Mouse (Mus musculus) limb, embryonic 10.5 days (tissue): ENCODE measurements around the gene Olfr1370. TPM values are rescaled to one million over a fixed set of nuclear protein-coding genes. Genes with fewer than 3 reads are reported as not detected.
"Not testable (repeated sequence)": the region's sequence is repeated elsewhere in the genome, so short reads cannot be mapped to it uniquely, and the experiment has no call there.

Experiments used
- DNase-seq: peaks from one replicate; pipeline ENCODE4 v3.0.0-alpha.2; 2017; ENCODE audit warnings: low spot score
- H3K27ac ChIP-seq: fragments of 300-500 bp; sonication (generic); 2 replicates; pipeline ENCODE4 v1.5.1; 2016; ENCODE audit warnings: mild to moderate bottlenecking
- H3K27me3 ChIP-seq: fragments of 300-500 bp; sonication (generic); 2 replicates; pipeline ENCODE4 v1.6.1; 2016; ENCODE audit warnings: low read depth, mild to moderate bottlenecking; ENCODE audit not compliant: poor library complexity, severe bottlenecking
- H3K36me3 ChIP-seq: fragments of 300-500 bp; sonication (generic); 2 replicates; pipeline ENCODE4 v1.6.1; 2016; ENCODE audit warnings: mild to moderate bottlenecking, moderate library complexity
- H3K4me1 ChIP-seq: fragments of 300-500 bp; sonication (generic); 2 replicates; pipeline ENCODE4 v1.6.1; 2016
- H3K4me3 ChIP-seq: fragments of 300-500 bp; sonication (generic); 2 replicates; pipeline ENCODE4 v1.5.1; 2016; ENCODE audit warnings: mild to moderate bottlenecking, moderate library complexity
- H3K9me3 ChIP-seq: fragments of 300-500 bp; sonication (generic); replicated peaks from 2 replicates; pipeline ENCODE4 v1.6.1; 2016; ENCODE audit warnings: mild to moderate bottlenecking
- WGBS: fragments of 180-500 bp; shearing (Covaris S2); methylation state at CpG from one replicate; pipeline ENCODE4 v1.1.7; 2016; 5-methylcytosine and 5-hydroxymethylcytosine counted together
- polyA plus RNA-seq: library from polyadenylated mRNA; unstranded; fragments of >200 nt; fragmentation: Nextera tagmentation; extraction: Ambion mirVana; gene quantifications from 2 replicates; pipeline ENCODE4 v1.2.1, GENCODE M21; 2016

The Olfr1370 gene
- not detected in 2 replicates for polyA plus RNA-seq

- Histone ChIP-seq H3K4me3 (no peak within 1 kb of the TSS), H3K27me3 (no peaks in the 10 kb centered on the region), H3K36me3 (no peaks in the 10 kb centered on the region), H3K9me3 (no peaks in the 10 kb centered on the region), H3K4me1 (no peaks in the 10 kb centered on the region), H3K27ac (no peak within 1 kb of the TSS)
- no peak for DNase-seq
- WGBS = 82% methylated on average over 3 of the region's 3 CpGs
Measured at GRCm38 (mm10) chr13:21074847-21075246, at the start of gene Olfr1370. Gene Olfr1370, minus strand, starts transcription at chr13:21074947.

GRCm38 (mm10) chr13:21114121-21114520 lies 39.4 kb upstream of the Olfr1370 start:
- no peak for DNase-seq
- Histone ChIP-seq H3K36me3 (no peaks in the 10 kb centered on the region), H3K4me3 (no peak overlapping the region), H3K27ac (no peak overlapping the region), H3K9me3 (no peaks in the 10 kb centered on the region), H3K27me3 (no peaks in the 10 kb centered on the region), H3K4me1 (no peaks in the 10 kb centered on the region)
- WGBS = 81% methylated on average over 4 of the region's 4 CpGs

GRCm38 (mm10) chr13:21111183-21111582 lies 36.4 kb upstream of the Olfr1370 start, which contains the start of gene Olfr1369-ps1:
Gene Olfr1369-ps1, plus strand, starts transcription at chr13:21111483.
- not testable (repeated sequence) for H3K4me3 ChIP-seq, DNase-seq, H3K9me3 ChIP-seq, H3K36me3 ChIP-seq, H3K27me3 ChIP-seq, H3K27ac ChIP-seq, H3K4me1 ChIP-seq
- WGBS = 81% methylated on average over 3 of the region's 3 CpGs

GRCm38 (mm10) chr13:21110441-21110840 lies 35.7 kb upstream of the Olfr1370 start:
- Histone ChIP-seq H3K27ac (no peak overlapping the region), H3K4me3 (no peak overlapping the region), H3K27me3 (no peaks in the 10 kb centered on the region), H3K36me3 (no peaks in the 10 kb centered on the region), H3K9me3 (no peaks in the 10 kb centered on the region), H3K4me1 (no peaks in the 10 kb centered on the region)
- no peak for DNase-seq
- WGBS = 94% methylated on average over 6 of the region's 6 CpGs

- H3K9me3 ChIP-seq = no peaks in the 10 kb centered on the region
- 95% methylated on average over 3 of the region's 3 CpGs for WGBS
Measured at GRCm38 (mm10) chr13:21109759-21110158, 35.0 kb upstream of the Olfr1370 start.

GRCm38 (mm10) chr13:21082686-21083085 lies 7.9 kb upstream of the Olfr1370 start:
- H3K27ac ChIP-seq = no peak overlapping the region
- DNase-seq = no peak
- WGBS = 80% methylated on average over 2 of the region's 2 CpGs
- no peaks in the 10 kb centered on the region for H3K9me3 ChIP-seq
- H3K4me1 ChIP-seq = no peaks in the 10 kb centered on the region
- H3K27me3 ChIP-seq = no peaks in the 10 kb centered on the region
- H3K36me3 ChIP-seq = no peaks in the 10 kb centered on the region
- no peak overlapping the region for H3K4me3 ChIP-seq

More at GRCm38 (mm10) chr13:21109759-21110158, 35.0 kb upstream of the Olfr1370 start:
- H3K27ac ChIP-seq = no peak overlapping the region
- H3K4me3 ChIP-seq = no peak overlapping the region
- H3K36me3 ChIP-seq = no peaks in the 10 kb centered on the region
- DNase-seq = no peak
- H3K4me1 ChIP-seq = no peaks in the 10 kb centered on the region
- H3K27me3 ChIP-seq = no peaks in the 10 kb centered on the region

GRCm38 (mm10) chr13:21066021-21066420 lies 8.7 kb downstream of the Olfr1370 start:
- Histone ChIP-seq H3K27me3 (no peaks in the 10 kb centered on the region), H3K4me3 (no peak overlapping the region), H3K36me3 (no peaks in the 10 kb centered on the region), H3K27ac (no peak overlapping the region), H3K9me3 (no peaks in the 10 kb centered on the region), H3K4me1 (no peaks in the 10 kb centered on the region)
- DNase-seq = no peak
- WGBS = 83% methylated on average over 2 of the region's 2 CpGs

GRCm38 (mm10) chr13:21050118-21050517 lies 24.6 kb downstream of the Olfr1370 start:
- H3K36me3 ChIP-seq = no peaks in the 10 kb centered on the region
- no peak for DNase-seq
- no peak overlapping the region for H3K27ac ChIP-seq
- H3K9me3 ChIP-seq = no peaks in the 10 kb centered on the region
- no peaks in the 10 kb centered on the region for H3K27me3 ChIP-seq
- no peak overlapping the region for H3K4me3 ChIP-seq
- 59% methylated on average over 1 of the region's 1 CpGs for WGBS
- no peaks in the 10 kb centered on the region for H3K4me1 ChIP-seq

- no peaks in the 10 kb centered on the region for H3K9me3 ChIP-seq
- H3K4me3 ChIP-seq = no peak overlapping the region
- peaks cover 4% of the 10 kb centered on the region; the same call in 1 of the 2 replicates for H3K27me3 ChIP-seq
- 90% methylated on average over 2 of the region's 2 CpGs for WGBS
- no peak overlapping the region for H3K27ac ChIP-seq
- H3K36me3 ChIP-seq = no peaks in the 10 kb centered on the region
- no peak for DNase-seq
- peaks cover 8% of the 10 kb centered on the region for H3K4me1 ChIP-seq
Measured at GRCm38 (mm10) chr13:21040589-21041199, 34.1 kb downstream of the Olfr1370 start.

GRCm38 (mm10) chr13:21035981-21036380 lies 38.8 kb downstream of the Olfr1370 start:
- H3K4me1 ChIP-seq = no peaks in the 10 kb centered on the region
- no peak overlapping the region for H3K27ac ChIP-seq
- H3K9me3 ChIP-seq = no peaks in the 10 kb centered on the region
- H3K4me3 ChIP-seq = no peak overlapping the region
- no peak for DNase-seq
- H3K27me3 ChIP-seq = no peaks in the 10 kb centered on the region
- no peaks in the 10 kb centered on the region for H3K36me3 ChIP-seq

GRCm38 (mm10) chr13:21035011-21035410 lies 39.7 kb downstream of the Olfr1370 start:
- DNase-seq = no peak
- 84% methylated on average over 3 of the region's 3 CpGs for WGBS
- Histone ChIP-seq H3K4me1 (no peaks in the 10 kb centered on the region), H3K36me3 (no peaks in the 10 kb centered on the region), H3K27me3 (no peaks in the 10 kb centered on the region), H3K27ac (no peak overlapping the region), H3K4me3 (no peak overlapping the region), H3K9me3 (no peaks in the 10 kb centered on the region)

- Histone ChIP-seq H3K36me3 (no peaks in the 10 kb centered on the region), H3K27ac (no peak overlapping the region), H3K4me3 (no peak overlapping the region), H3K9me3 (no peaks in the 10 kb centered on the region), H3K27me3 (no peaks in the 10 kb centered on the region), H3K4me1 (no peaks in the 10 kb centered on the region)
- 69% methylated on average over 3 of the region's 3 CpGs for WGBS
- DNase-seq = no peak
Measured at GRCm38 (mm10) chr13:21033176-21033575, 41.6 kb downstream of the Olfr1370 start.

GRCm38 (mm10) chr13:21024831-21025230 lies 49.9 kb downstream of the Olfr1370 start:
- Histone ChIP-seq H3K4me1 (no peaks in the 10 kb centered on the region), H3K9me3 (no peaks in the 10 kb centered on the region), H3K27me3 (no peaks in the 10 kb centered on the region), H3K27ac (no peak overlapping the region), H3K4me3 (no peak overlapping the region), H3K36me3 (no peaks in the 10 kb centered on the region)
- WGBS = 86% methylated on average over 5 of the region's 5 CpGs
- no peak for DNase-seq
